Mouse (Mus musculus) CD4-positive, CD25-positive, alpha-beta regulatory T cell, adult 2 months (primary cell): ENCODE data around the gene Zfp53.

ENCODE experiments used
- DNase-seq: peaks from one replicate; pipeline ENCODE4 v3.0.0-alpha.2; 2012; ENCODE audit warnings: low read depth, low spot score

Gene Zfp53

DNA sequence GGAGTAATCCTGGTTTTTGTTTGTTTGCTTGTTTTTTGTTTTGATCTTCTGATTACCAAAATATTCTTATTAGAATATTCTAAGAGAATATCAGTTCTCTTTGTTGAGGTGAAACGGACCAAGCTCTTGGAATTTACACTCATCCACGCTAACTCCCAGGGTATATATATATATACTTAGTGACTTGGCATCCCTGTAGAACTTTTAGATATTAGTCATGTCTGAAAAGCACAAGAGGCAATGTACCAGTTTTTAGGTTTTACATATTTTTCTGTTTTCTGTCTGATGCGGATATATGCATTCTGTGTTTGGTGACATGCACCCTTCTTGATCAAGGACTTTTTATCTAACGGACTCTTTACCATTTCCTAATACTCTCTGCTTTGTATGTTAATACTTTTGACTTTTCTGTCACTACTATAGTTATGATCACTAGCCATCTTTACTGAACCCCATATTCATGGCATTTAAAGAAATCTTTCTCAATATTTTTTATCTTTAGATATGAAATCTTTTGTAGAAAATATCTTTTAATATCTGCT, 28.4 kb downstream of the Zfp53 start:
- no peak for DNase-seq

DNA sequence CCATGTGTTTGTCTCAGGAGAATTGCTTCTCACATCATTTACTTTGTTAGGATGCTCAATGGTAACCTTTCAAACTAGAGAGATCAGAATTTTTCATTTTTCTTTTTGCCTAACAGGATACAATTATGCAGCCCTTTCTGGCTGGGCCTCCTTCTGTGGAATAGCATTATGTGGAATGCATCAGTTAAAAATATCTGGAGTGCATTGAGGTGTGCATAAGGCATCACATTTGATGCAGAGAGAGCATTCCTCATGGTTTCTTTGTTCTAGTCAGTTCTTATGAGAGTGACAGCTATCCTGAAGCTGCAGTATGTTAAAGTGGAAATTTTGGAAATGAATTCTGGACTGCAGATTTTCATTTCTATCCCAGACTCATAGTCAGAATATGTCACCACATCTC, 37.5 kb downstream of the Zfp53 start:
- DNase-seq, result no peak

DNA sequence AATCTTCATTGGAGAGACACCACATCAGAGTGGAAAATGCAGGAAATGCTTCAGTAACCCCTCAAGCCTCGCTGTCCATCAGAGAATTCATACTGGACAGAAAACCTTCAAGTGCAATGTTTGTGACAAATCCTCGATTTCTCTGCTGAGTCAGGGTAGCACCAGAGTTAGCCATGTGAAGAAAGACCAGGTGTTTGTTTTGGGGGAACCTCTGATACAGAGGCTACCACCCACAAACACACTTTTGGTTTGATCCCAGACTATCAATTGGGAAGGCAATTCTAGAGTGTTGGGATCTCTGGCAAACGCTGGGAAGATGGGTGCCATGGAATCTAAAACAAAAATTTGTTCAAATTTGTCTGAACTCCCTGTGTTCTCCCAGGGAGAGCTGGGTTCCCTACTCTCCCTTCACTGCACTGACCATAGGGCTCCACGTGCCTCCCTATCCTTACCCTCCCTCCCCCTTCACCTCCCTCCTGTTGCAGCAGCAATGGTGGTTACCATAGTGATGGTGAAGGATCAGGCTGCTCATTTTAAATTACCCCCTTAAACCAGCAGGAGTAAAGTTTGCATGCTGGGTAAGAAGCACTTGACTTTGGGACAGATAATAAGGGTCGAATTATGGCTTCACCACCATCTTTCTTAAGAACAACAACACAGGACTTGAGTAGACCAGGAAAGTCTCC, 42.0 kb downstream of the Zfp53 start:
- DNase-seq, result no peak

GRCm38 (mm10) chr17:21531621-21532020, 42.8 kb downstream of the Zfp53 start:
- no peak for DNase-seq

DNA sequence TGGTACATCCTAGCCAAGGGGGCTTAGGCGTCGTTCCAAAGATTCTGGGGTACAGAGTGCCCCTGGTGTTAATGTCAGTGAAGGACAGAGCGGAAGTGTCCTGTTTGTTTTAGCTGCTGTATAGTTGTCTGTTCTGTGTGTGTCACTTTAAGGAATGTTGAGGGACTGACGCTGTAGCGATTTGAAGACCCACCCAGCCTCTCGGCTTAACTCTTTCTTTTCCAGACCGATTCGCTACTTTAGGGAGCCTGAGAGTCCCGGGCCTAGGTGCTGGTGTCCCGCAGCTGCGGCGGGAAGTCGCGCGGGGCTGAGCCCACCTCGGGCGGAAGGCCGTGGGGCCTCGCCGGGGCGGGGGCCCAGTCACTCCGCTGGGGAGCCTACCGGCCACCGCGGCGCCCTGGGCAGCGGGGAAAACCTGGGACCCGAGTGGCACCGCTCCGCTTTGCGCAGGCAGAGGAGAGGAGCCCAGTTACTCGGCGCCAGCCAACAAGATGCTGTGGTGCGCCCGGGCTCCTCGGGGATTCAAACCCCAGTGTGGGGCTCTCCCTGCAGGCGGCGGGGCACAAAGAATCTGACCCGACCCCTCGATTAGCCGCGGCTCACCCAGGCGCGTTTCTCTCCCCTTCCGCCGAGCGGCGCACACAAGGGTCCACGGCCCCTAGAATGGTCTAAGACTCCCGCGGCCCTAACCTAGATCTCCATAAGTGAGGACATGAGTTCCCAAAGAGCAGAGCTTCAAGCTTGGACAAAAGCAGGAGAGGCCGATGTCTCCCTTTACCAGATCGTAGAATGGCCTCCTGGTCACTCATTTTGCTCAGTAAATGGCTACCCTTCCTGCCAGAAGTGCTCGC, 43.5 kb downstream of the Zfp53 start:
- peak; percentile 60 for DNase-seq

DNA sequence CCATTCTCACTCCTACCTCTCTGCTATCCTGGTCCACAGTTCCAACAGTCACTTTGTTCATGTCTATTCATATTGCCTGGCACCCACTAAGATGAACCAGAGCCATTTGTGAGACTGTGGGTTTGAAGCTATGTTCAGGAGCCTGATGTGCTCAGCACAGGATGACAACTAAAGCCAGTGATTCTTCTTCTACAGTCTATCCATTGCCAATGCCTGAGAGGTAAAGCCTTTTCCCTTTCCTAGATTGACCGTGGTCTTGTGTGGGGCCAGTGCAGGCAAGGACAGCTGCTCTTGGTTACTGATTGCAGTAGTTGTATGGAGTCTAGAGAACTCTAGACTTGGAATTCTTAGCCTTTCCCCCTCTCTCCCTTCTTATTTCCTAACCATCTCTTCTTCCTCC, 45.2 kb downstream of the Zfp53 start:
- DNase-seq, result peak; percentile 13

GRCm38 (mm10) chr17:21534460-21535095, 45.8 kb downstream of the Zfp53 start:
- DNase-seq, result peak; percentile 91

DNA sequence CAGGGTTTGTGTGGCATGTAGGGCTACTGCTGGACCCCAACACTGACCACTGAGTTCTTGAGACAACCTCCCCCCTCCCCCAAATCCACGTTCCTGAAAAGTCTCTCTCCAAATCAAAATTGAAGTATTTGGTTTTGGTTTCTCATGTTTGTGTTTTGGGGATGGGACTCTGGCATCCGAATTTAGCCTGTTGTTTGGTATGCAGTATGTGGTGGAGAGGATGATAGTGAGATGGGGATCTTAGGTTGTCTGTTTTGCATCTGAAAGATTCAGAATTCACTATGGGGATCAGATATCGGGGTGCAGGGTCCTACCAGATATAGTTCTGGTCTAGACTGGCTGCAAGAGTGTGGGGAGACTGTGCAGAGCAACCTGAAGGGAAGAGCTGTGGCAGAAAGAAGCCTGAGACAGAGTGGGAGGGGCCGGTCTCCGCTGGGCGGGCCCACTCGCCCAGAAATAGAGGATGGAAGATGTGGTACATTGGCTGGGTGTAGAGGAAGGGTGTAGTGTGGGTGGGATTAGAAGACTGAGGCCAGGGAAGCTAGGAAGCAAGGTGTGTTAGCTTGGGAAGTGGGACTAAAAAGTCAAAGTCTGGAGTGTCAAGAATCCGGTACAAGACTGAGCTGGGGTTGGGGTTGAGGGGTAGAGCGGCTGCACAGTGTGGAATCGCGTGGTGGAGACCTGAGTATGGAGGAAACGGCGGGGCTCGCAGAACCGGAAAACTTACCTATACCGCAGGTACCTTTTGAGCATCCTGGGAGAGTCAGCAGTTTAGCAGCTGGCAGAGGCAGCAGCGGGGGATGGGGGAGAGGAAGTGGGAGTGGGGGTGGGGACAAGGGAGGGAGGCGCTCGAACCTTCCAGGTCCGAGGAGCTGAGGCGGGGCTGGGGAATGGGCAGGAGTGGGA, 46.6 kb downstream of the Zfp53 start, which contains the start of gene Zfp52:
Zfp52 (plus strand) TSS at position 444 of the 906 bp plus-strand sequence.
- DNase-seq, result peak; percentile 82

GRCm38 (mm10) chr17:21536096-21536495, 47.3 kb downstream of the Zfp53 start:
- DNase-seq, result peak; percentile 21

- DNase-seq, result peak; percentile 71
Measured at GRCm38 (mm10) chr17:21536676-21537075, 47.9 kb downstream of the Zfp53 start.

GRCm38 (mm10) chr17:21557831-21558230, 69.0 kb downstream of the Zfp53 start:
- no peak for DNase-seq
